Mouse (Mus musculus) inflammation-experienced regulatory T-cells, adult 6 months (primary cell): ENCODE data around the gene Borcs5. TPM values are rescaled to one million over a fixed set of nuclear protein-coding genes. Genes with fewer than 3 reads are reported as not detected.

Experiments used
- polyA plus RNA-seq, 3 experiments: library from polyadenylated mRNA; unstranded; fragments of 100-300 nt; shearing (Covaris generic); gene quantifications; one replicate each; pipeline ENCODE4 v1.2.1; 2017

The Borcs5 gene
- polyA plus RNA-seq, 3 experiments from 2014 or later, result 11.7 to 19.3 (median 12.6) TPM

Other genes starting within 250 kb of the Borcs5 start
- 1 to 10 TPM in 2 of 3 experiments, under 1 TPM in 1; 0.79 to 2.6 (median 1.1) TPM for gene Bcl2l14, start 243.2 kb upstream of the Borcs5 start, polyA plus RNA-seq
- gene Lrp6, start 72.5 kb upstream of the Borcs5 start, polyA plus RNA-seq, result 10 to 100 TPM in 2 of 3 experiments, 1 to 10 TPM in 1; 3.5 to 14.2 (median 10.1) TPM
- 10 to 100 TPM in 2 of 3 experiments, 1 to 10 TPM in 1; 5.9 to 12.1 (median 10.6) TPM for gene Mansc1, start 7.0 kb upstream of the Borcs5 start, polyA plus RNA-seq
- gene Dusp16, start 153.1 kb downstream of the Borcs5 start, polyA plus RNA-seq, result 1 to 10 TPM; 2.8 to 6.3 (median 5.1) TPM
- 10 to 100 TPM; 20.4 to 46.1 (median 45.3) TPM for gene Crebl2, start 190.6 kb downstream of the Borcs5 start, polyA plus RNA-seq